Mouse (Mus musculus): ENCODE data around the gene Myo18a.

GRCm38 (mm10) chr11:77760031-77760430, 3.0 kb upstream of the Myo18a start:
- TF ChIP-seq CTCF (IDR thresholded peaks at IDR 0.05) (no peak), EP300 (IDR thresholded peaks at IDR 0.05) (no peak)

Data from lung, postnatal 0 days (tissue).